Mouse (Mus musculus) 3134 (cell line): Measurements from ENCODE around the gene Hoxc6.

Experiments used
- DNase-seq: peaks from one replicate; pipeline ENCODE4 v3.0.0-alpha.2; 2011; ENCODE audit warnings: low spot score; ENCODE audit not compliant: insufficient read length; ENCODE audit errors: extremely low read depth

The Hoxc6 gene

GRCm38 (mm10) chr15:102997939-102998355, at the start of gene Hoxc6:
Hoxc6 (plus strand) TSS chr15:102998257.
- DNase-seq, result peak; percentile 67

- no peak for DNase-seq
Observed at GRCm38 (mm10) chr15:102948842-102949241, 49.2 kb upstream of the Hoxc6 start.

- no peak for DNase-seq
Observed at GRCm38 (mm10) chr15:102949696-102950095, 48.4 kb upstream of the Hoxc6 start.

GRCm38 (mm10) chr15:102950877-102951276, 47.2 kb upstream of the Hoxc6 start:
- DNase-seq, result no peak

GRCm38 (mm10) chr15:102953561-102953960, 44.5 kb upstream of the Hoxc6 start:
- peak; percentile 52 for DNase-seq

- peak; percentile 81 for DNase-seq
Observed at GRCm38 (mm10) chr15:102954192-102955006, 43.7 kb upstream of the Hoxc6 start, which contains the start of gene Hoxc11. Hoxc11 (plus strand) TSS chr15:102954427.

GRCm38 (mm10) chr15:102955007-102955382, 43.1 kb upstream of the Hoxc6 start:
- DNase-seq, result peak; percentile 81

GRCm38 (mm10) chr15:102955833-102956640, 42.0 kb upstream of the Hoxc6 start:
- peak; percentile 80 for DNase-seq

- DNase-seq, result no peak
Observed at GRCm38 (mm10) chr15:102956906-102957305, 41.2 kb upstream of the Hoxc6 start.

GRCm38 (mm10) chr15:102959663-102960191, 38.3 kb upstream of the Hoxc6 start:
- no peak for DNase-seq

GRCm38 (mm10) chr15:102961728-102962127, 36.3 kb upstream of the Hoxc6 start:
- DNase-seq, result peak; percentile 51

GRCm38 (mm10) chr15:102962492-102962891, 35.6 kb upstream of the Hoxc6 start:
- peak; percentile 51 for DNase-seq

- no peak for DNase-seq
Observed at GRCm38 (mm10) chr15:102963259-102963658, 34.8 kb upstream of the Hoxc6 start.

- peak; percentile 82 for DNase-seq
Observed at GRCm38 (mm10) chr15:102963671-102964640, 34.1 kb upstream of the Hoxc6 start.

GRCm38 (mm10) chr15:102965003-102965891, 32.8 kb upstream of the Hoxc6 start:
- no peak for DNase-seq

GRCm38 (mm10) chr15:102965892-102966775, 31.9 kb upstream of the Hoxc6 start:
- DNase-seq, result no peak

GRCm38 (mm10) chr15:102966776-102967311, 31.2 kb upstream of the Hoxc6 start, which contains the start of gene Hoxc10:
Hoxc10 (plus strand) TSS chr15:102966796.
- no peak for DNase-seq

GRCm38 (mm10) chr15:102967312-102967510, 30.8 kb upstream of the Hoxc6 start, which contains the start of gene Hoxc5:
Hoxc5 (plus strand) TSS chr15:102967443.
- DNase-seq, result no peak
